Mouse (Mus musculus): ENCODE results near the gene Bcl2l10. TPM values are rescaled to one million over a fixed set of nuclear protein-coding genes. Genes with fewer than 3 reads are reported as not detected.

Gene Bcl2l10
- polyA plus RNA-seq, 1 experiment: not detected

DNA sequence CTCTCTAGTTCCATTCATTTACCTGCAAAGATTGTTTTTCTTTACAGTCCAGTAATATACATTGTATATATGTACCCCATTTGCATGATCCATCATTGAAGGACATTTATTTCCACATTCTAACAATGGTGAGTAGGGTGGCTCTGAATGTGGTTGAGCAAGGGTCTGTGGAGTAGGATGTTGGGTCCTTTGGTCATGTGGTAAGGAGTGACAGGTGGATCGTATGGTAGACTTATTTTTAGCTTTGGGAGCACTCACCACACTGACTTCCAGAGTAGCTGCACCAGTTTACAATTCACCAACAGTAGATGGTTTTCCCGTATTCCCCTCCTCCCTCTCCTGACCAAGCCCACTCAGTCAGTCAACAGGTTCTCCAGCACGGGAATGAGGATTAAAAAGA is 21.2 kb downstream of the Bcl2l10 start:
- no peak overlapping the region for H3K4me3 ChIP-seq (ENCODE audit: control insufficient read depth, insufficient read depth, low read length)
- H3K4me1 ChIP-seq (replicated peaks; ENCODE audit: control insufficient read depth, insufficient read depth, low read length): no peaks in the 10 kb centered on the region; the same call in 1 of the 2 replicates
- no peak overlapping the region for H3K27ac ChIP-seq (ENCODE audit: control insufficient read depth, insufficient read depth, low read length)
- no peak for TF ChIP-seq POLR2A (IDR thresholded peaks at IDR 0.05; ENCODE audit: control insufficient read depth, extremely low read depth, insufficient read depth, low read length, poor library complexity)
- TF ChIP-seq CTCF (IDR thresholded peaks at IDR 0.05; ENCODE audit: borderline replicate concordance, control insufficient read depth, extremely low read depth, insufficient read depth, low read length, poor library complexity): no peak
- no peaks in the 10 kb centered on the region for H3K27me3 ChIP-seq (ENCODE audit: control insufficient read depth, insufficient read depth, low read length)
- 76% methylated on average over 3 of the region's 3 CpGs for WGBS
- H3K36me3 ChIP-seq (ENCODE audit: control insufficient read depth, insufficient read depth, low read length): no peaks in the 10 kb centered on the region
- DNase-seq: no peak

DNA sequence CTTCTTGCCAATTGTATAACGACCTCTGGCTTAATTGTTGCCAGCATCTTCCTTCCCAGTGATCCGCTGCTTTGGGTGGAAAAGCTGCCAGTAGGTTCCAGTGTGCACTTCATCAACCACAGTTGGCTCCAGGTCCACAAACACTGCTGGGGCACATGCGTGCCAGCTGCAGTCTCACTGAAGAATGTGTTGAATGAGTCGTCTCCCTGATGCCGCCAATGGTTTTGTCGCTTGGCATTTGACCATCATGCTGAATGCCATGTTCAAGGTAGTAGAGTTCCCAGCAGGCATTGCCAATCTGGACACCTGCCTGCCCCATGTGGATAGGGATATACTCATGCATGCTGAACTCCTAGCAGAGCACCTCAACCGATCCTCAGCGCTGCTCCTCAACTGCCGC is 28.0 kb downstream of the Bcl2l10 start:
- H3K27me3 ChIP-seq (ENCODE audit: control insufficient read depth, insufficient read depth, low read length): no peaks in the 10 kb centered on the region
- WGBS: 95% methylated on average over 9 of the region's 9 CpGs
- H3K36me3 ChIP-seq (ENCODE audit: control insufficient read depth, insufficient read depth, low read length): no peaks in the 10 kb centered on the region
- no peak overlapping the region for H3K4me3 ChIP-seq (ENCODE audit: control insufficient read depth, insufficient read depth, low read length)
- H3K4me1 ChIP-seq (replicated peaks; ENCODE audit: control insufficient read depth, insufficient read depth, low read length): no peaks in the 10 kb centered on the region
- no peak overlapping the region for H3K27ac ChIP-seq (ENCODE audit: control insufficient read depth, insufficient read depth, low read length)
- no peak for TF ChIP-seq POLR2A (IDR thresholded peaks at IDR 0.05; ENCODE audit: control insufficient read depth, extremely low read depth, insufficient read depth, low read length, poor library complexity)
- TF ChIP-seq CTCF (IDR thresholded peaks at IDR 0.05; ENCODE audit: borderline replicate concordance, control insufficient read depth, extremely low read depth, insufficient read depth, low read length, poor library complexity): no peak
- no peak for DNase-seq

DNA sequence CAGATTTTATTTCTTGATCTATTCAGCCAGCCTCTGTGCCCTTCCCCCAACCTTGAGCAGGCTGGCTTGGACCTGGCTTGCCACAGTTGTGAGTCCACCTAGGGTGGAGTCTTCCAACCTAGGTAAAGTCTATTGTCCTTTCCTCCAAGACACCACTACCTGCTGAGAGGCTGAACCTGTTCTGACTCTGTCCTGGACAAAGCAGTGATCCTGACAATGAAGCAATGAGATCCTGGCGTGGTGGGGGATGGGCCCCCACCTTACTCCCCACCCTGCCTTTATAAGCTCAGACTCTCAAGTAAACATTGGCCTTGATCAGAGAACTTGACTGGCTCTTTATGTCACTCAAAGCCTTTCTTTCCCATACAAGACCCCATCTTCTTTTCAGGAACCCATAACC is 28.9 kb downstream of the Bcl2l10 start:
- no peaks in the 10 kb centered on the region for H3K36me3 ChIP-seq (ENCODE audit: control insufficient read depth, insufficient read depth, low read length)
- H3K4me1 ChIP-seq (replicated peaks; ENCODE audit: control insufficient read depth, insufficient read depth, low read length): no peaks in the 10 kb centered on the region
- no peak for DNase-seq
- no peak overlapping the region for H3K4me3 ChIP-seq (ENCODE audit: control insufficient read depth, insufficient read depth, low read length)
- TF ChIP-seq CTCF (IDR thresholded peaks at IDR 0.05; ENCODE audit: borderline replicate concordance, control insufficient read depth, extremely low read depth, insufficient read depth, low read length, poor library complexity): no peak
- TF ChIP-seq POLR2A (IDR thresholded peaks at IDR 0.05; ENCODE audit: control insufficient read depth, extremely low read depth, insufficient read depth, low read length, poor library complexity): no peak
- 94% methylated on average over 1 of the region's 1 CpGs for WGBS
- H3K27me3 ChIP-seq (ENCODE audit: control insufficient read depth, insufficient read depth, low read length): no peaks in the 10 kb centered on the region
- H3K27ac ChIP-seq (ENCODE audit: control insufficient read depth, insufficient read depth, low read length): no peak overlapping the region

DNA sequence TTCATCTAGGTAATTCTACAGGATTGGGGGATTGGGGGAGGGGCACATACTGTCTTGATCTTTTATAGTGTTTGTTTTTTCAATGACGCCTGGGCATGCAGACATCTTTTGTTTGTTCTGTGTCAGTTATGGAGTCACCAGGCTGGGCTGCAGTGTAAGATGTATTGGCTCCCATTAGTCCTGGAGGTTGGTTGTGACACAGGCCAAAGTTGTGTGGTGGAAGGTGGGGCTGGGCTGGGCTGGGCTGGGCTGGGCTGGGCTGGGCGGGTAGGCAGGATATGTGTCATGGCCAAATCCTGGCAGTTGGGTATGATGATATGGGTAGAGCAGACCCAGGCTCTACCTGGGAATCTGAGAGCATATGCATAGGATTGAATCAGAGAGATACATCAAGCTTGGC is 31.2 kb downstream of the Bcl2l10 start:
- Histone ChIP-seq H3K36me3 (ENCODE audit: control insufficient read depth, insufficient read depth, low read length) (no peaks in the 10 kb centered on the region), H3K4me1 (replicated peaks; ENCODE audit: control insufficient read depth, insufficient read depth, low read length) (no peaks in the 10 kb centered on the region), H3K4me3 (ENCODE audit: control insufficient read depth, insufficient read depth, low read length) (no peak overlapping the region), H3K27me3 (ENCODE audit: control insufficient read depth, insufficient read depth, low read length) (no peaks in the 10 kb centered on the region), H3K27ac (ENCODE audit: control insufficient read depth, insufficient read depth, low read length) (no peak overlapping the region)
- WGBS: 95% methylated on average over 2 of the region's 2 CpGs
- no peak for DNase-seq
- no peak for TF ChIP-seq CTCF (IDR thresholded peaks at IDR 0.05; ENCODE audit: borderline replicate concordance, control insufficient read depth, extremely low read depth, insufficient read depth, low read length, poor library complexity)
- TF ChIP-seq POLR2A (IDR thresholded peaks at IDR 0.05; ENCODE audit: control insufficient read depth, extremely low read depth, insufficient read depth, low read length, poor library complexity): no peak

DNA sequence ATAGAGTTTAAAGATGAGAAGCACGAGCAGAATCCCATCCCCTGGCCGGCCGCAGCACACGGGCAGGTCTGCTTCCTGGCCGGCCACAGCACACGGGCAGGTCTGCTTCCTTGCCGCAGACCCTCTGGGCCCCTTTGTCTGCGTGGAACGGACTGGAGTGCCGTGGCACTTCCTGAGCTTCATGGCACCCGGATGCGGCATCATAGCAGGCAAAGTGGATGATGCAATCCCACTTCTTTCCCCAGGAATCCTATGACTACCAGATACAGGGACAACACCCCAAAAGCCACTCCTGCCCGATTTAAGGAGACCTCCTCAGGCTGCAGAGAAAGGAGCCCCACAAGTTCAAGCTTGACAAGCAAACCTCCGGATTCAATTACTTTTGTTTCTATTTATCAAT is 35.3 kb downstream of the Bcl2l10 start:
- H3K27ac ChIP-seq (ENCODE audit: control insufficient read depth, insufficient read depth, low read length): no peak overlapping the region
- 97% methylated on average over 14 of the region's 14 CpGs for WGBS
- H3K4me1 ChIP-seq (replicated peaks; ENCODE audit: control insufficient read depth, insufficient read depth, low read length): no peaks in the 10 kb centered on the region
- no peaks in the 10 kb centered on the region for H3K27me3 ChIP-seq (ENCODE audit: control insufficient read depth, insufficient read depth, low read length)
- TF ChIP-seq CTCF (IDR thresholded peaks at IDR 0.05; ENCODE audit: borderline replicate concordance, control insufficient read depth, extremely low read depth, insufficient read depth, low read length, poor library complexity) (no peak), POLR2A (IDR thresholded peaks at IDR 0.05; ENCODE audit: control insufficient read depth, extremely low read depth, insufficient read depth, low read length, poor library complexity) (no peak)
- DNase-seq: no peak
- no peak overlapping the region for H3K4me3 ChIP-seq (ENCODE audit: control insufficient read depth, insufficient read depth, low read length)
- H3K36me3 ChIP-seq (ENCODE audit: control insufficient read depth, insufficient read depth, low read length): peaks cover 8% of the 10 kb centered on the region

DNA sequence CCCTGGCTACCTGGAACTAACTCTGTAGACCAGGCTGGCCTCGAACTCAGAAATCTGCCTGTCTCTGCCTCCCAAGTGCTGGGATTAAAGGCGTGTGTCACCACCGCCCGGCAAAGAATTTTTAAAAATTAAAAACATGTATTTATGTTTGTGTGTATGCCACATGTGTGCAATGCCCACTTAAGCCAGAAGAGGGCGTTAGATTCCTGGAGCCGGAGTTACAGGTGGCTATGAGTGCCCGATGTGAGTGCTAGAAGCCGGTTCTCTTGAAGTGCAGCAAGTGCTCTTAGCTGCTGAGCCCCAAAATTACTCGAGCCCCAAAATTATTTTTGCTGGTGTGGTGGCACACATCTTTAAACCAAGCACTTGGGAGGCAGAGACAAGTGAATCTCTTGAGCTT is 36.2 kb downstream of the Bcl2l10 start:
- WGBS: 90% methylated on average over 9 of the region's 9 CpGs
- TF ChIP-seq POLR2A (IDR thresholded peaks at IDR 0.05; ENCODE audit: control insufficient read depth, extremely low read depth, insufficient read depth, low read length, poor library complexity) (no peak), CTCF (IDR thresholded peaks at IDR 0.05; ENCODE audit: borderline replicate concordance, control insufficient read depth, extremely low read depth, insufficient read depth, low read length, poor library complexity) (peak; percentile 50; the same call in 1 of the 2 replicates)
- peaks cover 14% of the 10 kb centered on the region for H3K36me3 ChIP-seq (ENCODE audit: control insufficient read depth, insufficient read depth, low read length)
- no peaks in the 10 kb centered on the region for H3K27me3 ChIP-seq (ENCODE audit: control insufficient read depth, insufficient read depth, low read length)
- H3K4me1 ChIP-seq (replicated peaks; ENCODE audit: control insufficient read depth, insufficient read depth, low read length): no peaks in the 10 kb centered on the region
- no peak for DNase-seq
- no peak overlapping the region; the same call in 1 of the 2 replicates for H3K27ac ChIP-seq (ENCODE audit: control insufficient read depth, insufficient read depth, low read length)
- no peak overlapping the region for H3K4me3 ChIP-seq (ENCODE audit: control insufficient read depth, insufficient read depth, low read length)

DNA sequence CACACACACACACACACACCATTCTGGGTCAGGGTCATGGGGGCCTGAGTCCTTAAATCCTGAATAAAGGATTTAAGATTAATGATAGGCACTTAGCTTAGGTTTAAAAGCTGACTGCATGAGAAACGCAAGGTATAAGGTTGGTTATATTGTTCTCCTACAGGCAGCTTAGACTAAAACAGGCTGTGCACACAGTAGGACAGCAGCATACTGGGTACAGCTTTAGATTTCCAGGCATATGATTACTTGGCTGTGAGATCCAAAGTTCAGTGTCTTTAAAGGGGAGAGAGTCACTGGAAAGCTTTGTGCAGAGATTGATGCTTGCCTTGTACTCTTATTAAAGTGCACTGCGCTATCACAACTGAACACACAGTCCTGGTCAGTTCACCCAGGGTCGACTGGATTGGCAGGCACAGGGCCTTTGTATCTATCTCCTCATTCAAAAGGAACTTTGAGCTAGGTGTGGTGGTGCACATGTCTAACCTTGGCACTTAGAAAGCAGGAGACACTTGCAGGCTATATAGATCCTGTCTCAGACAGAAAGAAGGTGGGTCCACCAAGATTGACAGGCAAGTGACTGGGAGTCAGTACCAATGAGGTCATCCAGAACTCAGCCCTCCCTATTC is 36.9 kb downstream of the Bcl2l10 start:
- no peak for DNase-seq
- 83% methylated on average over 3 of the region's 3 CpGs for WGBS
- Histone ChIP-seq H3K36me3 (ENCODE audit: control insufficient read depth, insufficient read depth, low read length) (peaks cover 21% of the 10 kb centered on the region), H3K4me1 (replicated peaks; ENCODE audit: control insufficient read depth, insufficient read depth, low read length) (no peaks in the 10 kb centered on the region), H3K27ac (ENCODE audit: control insufficient read depth, insufficient read depth, low read length) (no peak overlapping the region), H3K4me3 (ENCODE audit: control insufficient read depth, insufficient read depth, low read length) (no peak overlapping the region), H3K27me3 (ENCODE audit: control insufficient read depth, insufficient read depth, low read length) (no peaks in the 10 kb centered on the region)
- TF ChIP-seq POLR2A (IDR thresholded peaks at IDR 0.05; ENCODE audit: control insufficient read depth, extremely low read depth, insufficient read depth, low read length, poor library complexity) (no peak), CTCF (IDR thresholded peaks at IDR 0.05; ENCODE audit: borderline replicate concordance, control insufficient read depth, extremely low read depth, insufficient read depth, low read length, poor library complexity) (no peak)

Measured in thymus, adult 2 months (tissue).